Mouse (Mus musculus) retina, postnatal 1 day (tissue): ENCODE results near the gene Lst1.

Experiments
- DNase-seq: peaks from one replicate; pipeline ENCODE4 v3.0.0-alpha.2; 2012

The Lst1 gene

DNA sequence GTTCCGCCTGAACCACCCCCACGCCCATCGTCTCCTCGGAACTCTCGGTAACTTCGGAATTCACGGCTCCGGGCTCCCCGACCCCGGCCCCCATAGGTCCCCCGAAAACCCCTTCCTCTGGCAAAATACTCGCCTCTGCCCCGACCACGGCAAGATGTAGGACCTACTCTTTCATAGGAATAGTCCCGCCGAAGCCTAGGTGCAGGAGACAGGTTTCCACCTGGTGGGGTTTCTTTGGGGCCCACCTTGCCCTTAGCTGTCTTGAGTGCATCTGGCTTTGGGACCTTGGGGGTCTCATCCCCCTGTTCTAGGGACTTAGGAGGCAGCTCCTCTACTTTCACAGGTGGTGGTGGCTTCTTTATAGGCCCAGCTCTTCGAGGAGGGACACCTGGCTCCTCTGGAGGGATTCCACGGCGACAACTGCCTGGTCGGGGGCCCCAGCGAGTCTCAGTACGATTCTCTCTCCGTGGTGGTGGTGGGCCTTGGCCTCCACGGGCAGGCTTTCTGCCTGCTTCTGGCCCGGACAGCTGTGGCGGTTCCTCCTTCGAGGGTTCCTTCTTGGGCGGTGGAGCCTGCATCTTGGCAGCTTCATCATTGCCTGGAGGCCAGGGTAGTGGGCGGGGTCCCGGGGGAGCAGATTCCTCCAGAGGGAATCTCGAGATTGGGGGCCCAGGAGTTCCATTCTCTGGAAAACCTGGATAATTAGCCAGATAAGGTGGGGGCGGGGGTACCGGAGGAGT is 31.6 kb downstream of the Lst1 start:
- no peak for DNase-seq

GRCm38 (mm10) chr17:35155451-35155850 is 32.8 kb downstream of the Lst1 start:
- DNase-seq = no peak

DNA sequence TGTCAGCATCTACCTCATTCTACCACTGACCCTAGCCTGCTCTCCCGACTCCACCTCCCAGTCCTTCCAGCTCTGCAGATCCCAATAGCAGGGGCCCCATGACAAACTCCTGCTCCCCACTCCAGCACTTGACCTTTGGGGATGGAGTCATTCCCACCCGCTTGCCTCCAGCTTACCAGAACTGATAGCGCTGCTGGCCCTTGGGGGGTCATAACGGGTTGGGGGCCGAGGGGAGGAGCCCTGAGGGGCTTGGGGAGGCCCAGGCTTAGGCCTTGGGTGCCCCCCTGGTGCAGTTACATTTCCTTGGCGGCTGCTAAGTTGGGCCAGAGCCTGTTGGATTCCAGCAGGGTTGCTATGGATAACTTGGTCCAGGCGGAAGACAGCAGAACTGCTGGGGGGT is 33.6 kb downstream of the Lst1 start:
- no peak for DNase-seq

DNA sequence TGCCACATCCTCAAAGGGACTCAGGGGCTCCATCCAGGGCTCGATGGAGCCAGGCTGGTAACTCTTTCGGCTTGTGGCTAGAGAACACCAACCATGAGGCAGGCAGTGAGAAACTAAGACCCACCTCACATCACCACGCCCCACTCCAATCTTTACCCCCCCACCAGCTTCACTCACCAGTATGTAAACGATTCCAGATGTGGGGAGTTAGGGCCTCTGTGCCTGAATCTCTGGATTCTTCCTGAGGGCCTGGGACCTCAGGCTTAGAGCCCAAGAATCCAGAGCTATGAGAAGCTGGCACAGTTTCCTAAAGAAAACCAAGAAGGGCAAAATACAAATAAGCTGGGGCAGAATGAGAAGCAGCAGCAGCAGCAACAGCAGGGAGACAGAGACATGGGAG is 34.3 kb downstream of the Lst1 start:
- no peak for DNase-seq

- DNase-seq = no peak
Measured at GRCm38 (mm10) chr17:35153077-35153476, 35.2 kb downstream of the Lst1 start.

DNA sequence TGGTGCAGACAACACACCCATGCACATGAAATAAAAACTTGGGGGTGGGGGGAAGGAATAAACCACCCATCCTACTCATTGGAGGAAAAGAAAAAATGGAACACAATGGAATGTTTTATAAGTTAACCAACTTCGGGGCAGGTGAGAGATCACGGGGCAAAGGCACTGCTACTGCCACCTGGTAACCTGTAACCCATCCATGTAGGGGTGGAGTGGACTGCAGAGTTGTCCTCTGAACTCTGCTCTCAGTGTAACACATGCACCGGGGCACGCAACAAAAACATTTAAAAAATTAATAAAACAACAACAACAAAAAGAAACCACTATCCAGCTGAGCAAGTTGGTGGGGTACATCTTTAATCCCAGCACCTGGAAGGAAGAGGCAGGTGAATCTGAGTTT is 36.1 kb downstream of the Lst1 start:
- DNase-seq = no peak

DNA sequence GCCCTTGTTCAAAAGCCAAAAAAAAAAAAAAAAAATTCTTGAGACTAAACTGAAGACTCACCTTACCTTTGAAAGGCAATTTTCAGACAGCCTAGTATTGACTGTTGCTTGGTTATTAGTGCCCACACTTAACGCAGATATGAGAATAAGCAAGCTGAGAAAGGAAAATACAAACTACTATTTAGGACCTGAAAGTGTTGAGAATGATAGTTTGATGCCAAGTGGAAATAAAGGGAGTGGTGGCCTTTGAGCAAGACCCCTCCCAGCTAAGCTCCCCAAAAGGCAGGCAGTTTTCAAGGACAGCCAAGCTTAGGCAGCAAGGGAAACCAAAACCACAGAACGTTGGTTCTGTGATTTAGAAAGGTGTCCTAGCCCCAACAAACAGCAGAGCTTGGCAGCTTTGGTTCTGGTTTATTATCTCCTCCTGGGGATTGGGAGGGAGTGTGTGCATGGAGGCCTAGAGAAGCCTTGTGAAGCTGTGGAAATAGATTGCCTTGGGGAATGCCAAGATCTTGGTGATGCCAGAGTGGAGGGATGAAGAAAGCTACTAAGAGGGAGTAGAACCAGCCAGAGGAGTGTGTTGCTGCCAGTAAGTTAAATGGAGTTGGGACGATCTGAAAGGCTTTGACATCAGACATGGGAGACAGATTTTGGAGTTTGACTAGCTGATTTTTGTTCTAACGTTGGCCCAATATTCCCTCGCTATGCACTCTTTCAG is 40.2 kb downstream of the Lst1 start:
- no peak for DNase-seq

GRCm38 (mm10) chr17:35147348-35147747 is 40.9 kb downstream of the Lst1 start:
- no peak for DNase-seq

- no peak for DNase-seq
Measured at GRCm38 (mm10) chr17:35146139-35146538, 42.1 kb downstream of the Lst1 start.

GRCm38 (mm10) chr17:35141971-35142370 is 46.3 kb downstream of the Lst1 start:
- DNase-seq = no peak

- DNase-seq = no peak
Measured at GRCm38 (mm10) chr17:35140490-35140996, 47.7 kb downstream of the Lst1 start.

DNA sequence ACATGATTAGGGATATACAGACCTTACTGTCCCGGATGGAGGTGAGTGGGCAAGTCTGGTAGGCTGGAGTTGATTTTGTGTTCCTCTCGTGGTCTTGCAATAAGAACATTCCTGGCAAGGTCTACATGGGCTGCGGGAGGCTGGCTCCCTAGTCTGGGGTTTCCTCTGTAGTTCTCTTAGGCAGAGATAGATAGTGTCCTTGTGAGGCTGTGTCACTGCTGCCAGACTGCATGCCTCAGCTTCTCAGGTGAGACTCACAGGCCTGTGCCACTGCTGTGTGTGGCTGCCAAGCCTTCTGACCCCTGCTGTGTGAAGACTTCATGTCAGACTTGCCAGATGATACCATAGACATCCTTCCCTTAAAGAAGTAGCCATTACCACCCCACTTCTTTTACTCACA is 49.0 kb downstream of the Lst1 start:
- no peak for DNase-seq

DNA sequence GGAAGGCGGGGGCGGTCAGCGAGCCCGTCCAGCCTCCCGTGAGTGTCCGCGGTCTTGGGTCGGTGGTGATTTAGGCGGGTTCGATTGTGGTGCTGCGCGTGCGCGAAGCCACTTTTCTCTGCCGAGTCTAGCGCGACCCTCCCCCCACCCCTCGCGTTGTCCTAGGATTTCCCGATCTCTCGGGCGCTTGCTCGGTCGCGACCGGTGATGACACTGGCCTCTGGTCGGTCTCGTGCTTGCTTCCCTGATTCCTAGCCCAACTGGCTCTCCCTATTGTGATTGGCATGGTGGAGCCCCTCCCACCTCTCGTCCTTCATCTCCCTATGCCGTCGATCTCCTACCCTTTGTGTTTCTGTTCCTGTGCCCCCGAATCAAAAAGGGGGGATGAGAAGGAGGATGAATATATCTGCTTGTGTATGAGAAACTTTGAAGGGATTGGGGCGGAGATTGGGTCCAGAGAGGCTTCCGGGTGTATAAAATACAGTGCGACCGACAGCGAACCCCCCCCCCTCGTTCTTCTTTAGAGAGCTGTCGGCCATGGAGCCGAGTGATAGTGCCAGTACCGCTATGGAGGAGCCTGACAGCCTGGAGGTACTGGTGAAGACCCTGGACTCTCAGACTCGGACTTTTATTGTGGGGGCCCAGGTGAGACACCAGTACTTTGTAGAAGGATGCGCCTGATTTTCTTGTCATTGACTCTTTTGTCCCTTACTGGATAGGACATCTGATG is 52.5 kb downstream of the Lst1 start:
- DNase-seq = no peak
